Mouse (Mus musculus) ES-E14 (cell line): ENCODE results near the gene Slc38a1.

ENCODE experiments used
- CHD2 ChIP-seq: IDR thresholded peaks from 2 replicates; pipeline ENCODE4 v1.6.1; 2014; ENCODE audit warnings: mild to moderate bottlenecking, low read depth, low read length, inconsistent platforms
- HCFC1 ChIP-seq: IDR thresholded peaks from 2 replicates; pipeline ENCODE4 v1.6.1; 2012; ENCODE audit warnings: low read length, inconsistent platforms, borderline replicate concordance; ENCODE audit not compliant: insufficient read depth
- ZC3H11A ChIP-seq: IDR thresholded peaks from 2 replicates; pipeline ENCODE4 v1.6.1; 2012; ENCODE audit warnings: low read depth, mild to moderate bottlenecking, inconsistent platforms, low read length, borderline replicate concordance
- ZNF384 ChIP-seq: IDR thresholded peaks from 2 replicates; pipeline ENCODE4 v1.6.1; 2012; ENCODE audit warnings: low read depth, low read length, inconsistent platforms

- TF ChIP-seq CHD2, result no peak; the same call in 1 of the 2 replicates
- 0 out of 2 replicates have a peak, but pooled peaks have one; percentile 31 for TF ChIP-seq ZNF384
- no peak for TF ChIP-seq HCFC1
- no peak for TF ChIP-seq ZC3H11A
Observed at GRCm38 (mm10) chr15:96686201-96687159, 43.8 kb upstream of the Slc38a1 start.
